Mouse (Mus musculus) layer of hippocampus, postnatal 36 days (tissue): ENCODE data around the gene Spocd1. TPM values are rescaled to one million over a fixed set of nuclear protein-coding genes. Genes with fewer than 3 reads are reported as not detected.
A peak's percentile ranks its signal among the peaks of the same experiment; 100 is the strongest.

Experiments
- DNase-seq, 2 experiments: peaks; one replicate each; pipeline ENCODE4 v3.0.0; 2022
- total RNA-seq, 2 experiments: library from RNA; stranded (reverse); gene quantifications; 2 replicates each; pipeline ENCODE4 v1.2.3; 2021

Gene Spocd1
- total RNA-seq, 2 experiments from 2014 or later: 0.51 to 0.55 TPM

DNA sequence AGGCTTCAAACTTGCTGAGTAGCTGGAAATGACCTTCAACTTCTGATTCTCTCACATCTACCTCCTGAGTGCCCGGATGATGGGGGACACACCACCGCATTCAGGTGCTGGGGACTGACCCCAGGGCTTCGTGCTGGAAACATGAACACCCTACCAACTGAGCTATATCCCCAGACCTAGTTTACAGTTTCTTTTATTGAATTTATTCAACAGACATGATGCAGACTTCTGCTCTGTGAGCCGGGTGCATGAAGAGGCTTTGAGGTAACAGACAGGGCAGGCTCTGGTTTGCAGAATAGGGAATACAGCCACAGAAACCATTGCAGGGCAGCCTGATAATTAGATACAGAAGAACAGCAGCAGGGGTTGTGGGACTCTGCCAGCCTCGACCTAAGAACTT lies 10.6 kb upstream of the Spocd1 start:
- no peak for DNase-seq

- DNase-seq: no peak
These were observed 10.1 kb upstream of the Spocd1 start for GRCm38 (mm10) chr4:129918901-129919300.

DNA sequence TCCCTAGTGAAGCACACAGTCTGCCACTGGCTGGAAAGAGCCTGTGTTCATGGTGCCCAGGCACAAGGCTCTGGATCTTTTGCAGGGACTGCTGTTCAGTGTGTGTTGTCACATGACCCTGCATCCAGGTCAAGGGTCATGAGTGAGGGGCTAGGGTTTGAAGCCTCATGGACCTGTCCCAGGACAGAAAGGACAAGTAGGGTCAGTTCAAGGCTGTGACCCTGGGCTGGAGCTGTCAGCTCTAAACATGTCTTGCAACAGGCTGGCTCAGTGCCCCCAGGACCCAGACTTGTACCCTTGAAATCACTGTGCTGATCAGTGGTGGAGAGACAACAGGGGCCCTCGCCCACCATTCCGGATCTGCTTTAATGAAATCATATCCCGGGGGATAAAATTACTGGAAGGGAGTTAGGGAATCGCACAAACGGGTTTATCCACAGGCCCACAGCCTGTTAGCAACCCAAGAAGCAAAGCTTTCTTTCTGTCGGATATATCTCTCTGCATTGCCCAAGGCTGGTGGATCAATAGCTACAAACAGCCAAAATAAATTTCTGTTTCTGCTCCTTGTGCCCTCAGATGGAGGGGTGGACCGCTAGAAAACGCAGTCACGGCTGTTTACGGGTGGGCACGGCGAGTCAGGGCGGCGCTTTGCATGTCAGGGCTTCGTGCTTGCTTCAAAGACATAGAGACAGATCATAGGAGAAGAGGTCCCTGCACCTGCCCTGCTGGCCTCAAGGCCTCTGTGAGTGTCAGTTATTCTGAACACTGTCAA lies 8.3 kb upstream of the Spocd1 start:
- no peak for DNase-seq

DNA sequence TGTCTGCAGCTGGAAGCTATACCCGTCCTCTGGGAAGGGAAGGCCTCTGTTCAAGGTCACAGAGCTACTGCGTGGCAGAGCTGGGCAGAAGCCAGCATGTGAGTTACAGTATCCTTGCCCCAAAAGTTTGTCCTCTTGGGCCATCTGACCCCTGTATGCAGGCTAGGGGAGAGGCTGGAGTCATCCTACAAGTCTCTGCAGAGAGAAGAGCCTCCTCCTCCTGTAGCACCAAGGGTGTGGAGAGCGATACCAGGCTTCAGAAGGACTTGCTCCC lies 7.8 kb upstream of the Spocd1 start:
- DNase-seq: no peak

DNA sequence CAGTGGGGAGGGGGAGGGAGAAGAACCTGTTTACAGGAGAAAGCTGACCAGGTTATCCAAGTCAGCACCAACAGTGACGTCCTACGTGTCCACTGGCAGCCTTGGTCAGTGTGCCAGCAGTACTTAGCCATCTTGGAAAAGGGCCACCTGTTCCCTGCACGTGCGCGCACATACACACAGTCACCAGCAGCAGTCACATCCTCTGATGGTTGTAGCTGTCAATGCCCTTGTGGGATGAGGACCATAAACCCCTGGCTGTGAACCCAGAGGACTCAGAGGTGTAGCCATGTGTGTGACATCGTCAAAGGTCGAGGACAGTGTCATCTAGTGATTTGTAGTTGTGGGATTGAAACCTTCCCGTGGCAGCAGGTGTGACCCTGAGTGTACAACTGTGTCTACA lies 4.9 kb upstream of the Spocd1 start:
- no peak for DNase-seq

- DNase-seq: no peak
These were observed 4.4 kb upstream of the Spocd1 start for GRCm38 (mm10) chr4:129924694-129925093.

GRCm38 (mm10) chr4:129926544-129926943 lies 2.5 kb upstream of the Spocd1 start:
- no peak for DNase-seq

DNA sequence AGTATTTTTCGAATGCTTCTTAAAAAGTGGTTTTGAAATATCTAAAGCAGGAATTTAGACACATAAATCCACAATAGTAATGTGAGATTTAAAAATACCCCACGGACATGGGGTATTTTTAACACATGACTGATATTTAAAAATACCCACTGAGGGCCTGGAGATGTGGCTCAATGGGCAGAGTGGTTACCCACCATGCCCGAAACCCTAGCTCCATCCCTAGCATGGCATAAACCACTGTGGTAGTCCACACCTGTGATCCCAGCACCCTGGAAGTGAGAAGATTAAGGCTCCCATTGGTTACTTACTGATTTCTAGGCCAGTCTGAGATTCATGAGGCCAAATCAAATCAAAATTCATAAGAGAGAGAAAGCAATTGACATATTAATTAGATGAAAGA lies 2.0 kb upstream of the Spocd1 start:
- DNase-seq: no peak

GRCm38 (mm10) chr4:129928124-129928751 lies 811 bp upstream of the Spocd1 start:
- peak; percentile 83 to 85 for DNase-seq

DNA sequence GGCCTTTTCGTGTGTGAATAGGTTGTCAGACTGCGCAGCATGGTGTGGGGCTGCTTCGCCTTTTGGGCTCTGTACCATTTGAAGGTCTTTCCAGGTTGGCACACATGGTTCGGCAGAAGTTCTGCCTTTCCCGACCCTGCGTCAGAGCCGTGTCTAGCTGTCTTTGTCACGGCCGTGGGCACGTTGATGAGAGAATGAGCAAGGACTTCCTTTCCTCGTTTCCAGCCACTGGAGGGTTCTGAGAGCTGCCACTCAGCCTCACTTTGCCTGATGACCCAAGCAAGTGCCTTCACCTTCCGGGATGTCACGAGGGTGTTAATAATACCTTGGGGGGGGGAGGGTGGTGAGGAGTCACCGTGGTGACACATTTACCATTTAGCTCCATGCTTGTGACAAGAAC lies 4.6 kb downstream of the Spocd1 start:
- peak in 1 of 2 experiments; percentile 19 for DNase-seq

DNA sequence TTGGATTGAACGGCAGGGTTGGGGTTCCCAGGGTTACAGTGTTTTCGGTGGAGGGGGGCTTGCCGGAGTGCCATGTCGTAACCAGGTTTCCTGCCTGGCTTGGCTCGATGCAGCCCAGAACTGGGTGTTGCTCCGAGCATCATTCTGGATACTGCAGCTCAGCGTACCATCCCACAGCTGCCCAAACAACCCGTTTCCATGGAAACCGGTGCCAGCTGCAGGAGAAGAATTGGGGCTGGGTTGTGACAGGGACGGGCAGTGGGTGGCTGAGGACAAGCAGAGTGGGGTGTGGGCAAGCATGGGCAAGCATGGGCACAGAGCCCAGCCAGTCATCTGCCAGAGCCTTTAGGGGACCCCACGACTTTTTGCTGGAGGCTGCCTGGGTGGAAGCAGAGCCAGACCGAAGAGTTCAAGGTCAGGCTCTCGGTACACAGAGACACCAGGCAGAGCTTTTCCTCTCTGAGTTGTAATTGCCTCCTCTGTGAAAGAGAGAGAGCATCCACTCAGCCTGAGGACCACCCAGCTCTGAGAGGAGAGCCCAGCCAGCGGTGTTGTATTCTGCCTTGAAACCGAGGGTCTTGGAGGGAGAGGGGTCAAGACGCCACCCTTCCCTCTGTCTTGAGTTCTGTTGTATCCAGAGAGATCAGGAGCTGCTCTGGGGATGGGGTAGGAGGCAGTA lies 5.3 kb downstream of the Spocd1 start:
- peak; percentile 68 to 76 for DNase-seq

- no peak for DNase-seq
These were observed 22.3 kb downstream of the Spocd1 start for GRCm38 (mm10) chr4:129951359-129951821.

DNA sequence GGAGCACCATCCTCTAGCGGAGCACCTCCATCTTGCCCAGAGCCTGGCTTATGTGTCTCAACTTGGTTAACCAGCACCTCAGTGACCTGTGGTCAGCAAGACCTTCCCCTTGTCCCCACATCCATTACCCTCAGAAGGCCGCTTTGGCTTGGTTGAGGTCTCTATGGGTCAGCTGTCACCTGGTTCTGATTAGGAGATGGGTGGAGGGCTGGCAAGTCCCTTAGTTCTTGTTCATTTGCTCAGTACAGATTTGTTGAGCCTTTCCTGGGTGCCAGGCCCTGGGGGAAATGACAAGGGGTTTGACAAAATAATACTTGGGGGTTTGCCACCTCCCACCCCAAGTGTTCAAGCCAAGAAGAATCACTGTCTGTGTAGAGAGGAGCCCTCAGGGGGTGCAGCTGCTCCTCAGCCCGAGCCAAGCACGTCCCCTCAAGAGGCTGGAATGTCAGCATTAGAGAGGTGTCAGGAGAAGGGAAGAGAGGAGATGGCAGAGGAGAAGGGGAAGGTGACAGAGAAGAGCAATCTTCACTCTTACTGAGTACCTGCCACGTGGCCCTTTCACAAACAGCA lies 23.3 kb downstream of the Spocd1 start:
- DNase-seq: no peak

DNA sequence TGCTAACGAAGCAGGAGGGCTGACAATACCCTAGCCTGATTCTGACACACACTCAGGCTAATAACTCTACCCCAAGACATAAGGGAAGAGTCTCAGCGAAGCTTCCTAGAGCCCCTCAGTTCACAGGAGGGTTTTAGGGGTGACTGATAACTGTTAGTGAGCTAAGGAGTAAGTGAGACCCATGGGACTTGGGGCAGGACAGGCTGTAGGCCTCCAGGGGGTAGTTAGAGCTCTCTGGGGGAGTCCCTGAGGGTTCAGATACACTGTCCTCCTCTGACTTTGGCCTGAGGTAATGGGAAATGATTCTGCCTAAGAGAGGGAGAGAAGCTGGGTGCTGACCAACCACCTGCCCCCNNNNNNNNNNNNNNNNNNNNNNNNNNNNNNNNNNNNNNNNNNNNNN lies 25.5 kb downstream of the Spocd1 start:
- DNase-seq: no peak

DNA sequence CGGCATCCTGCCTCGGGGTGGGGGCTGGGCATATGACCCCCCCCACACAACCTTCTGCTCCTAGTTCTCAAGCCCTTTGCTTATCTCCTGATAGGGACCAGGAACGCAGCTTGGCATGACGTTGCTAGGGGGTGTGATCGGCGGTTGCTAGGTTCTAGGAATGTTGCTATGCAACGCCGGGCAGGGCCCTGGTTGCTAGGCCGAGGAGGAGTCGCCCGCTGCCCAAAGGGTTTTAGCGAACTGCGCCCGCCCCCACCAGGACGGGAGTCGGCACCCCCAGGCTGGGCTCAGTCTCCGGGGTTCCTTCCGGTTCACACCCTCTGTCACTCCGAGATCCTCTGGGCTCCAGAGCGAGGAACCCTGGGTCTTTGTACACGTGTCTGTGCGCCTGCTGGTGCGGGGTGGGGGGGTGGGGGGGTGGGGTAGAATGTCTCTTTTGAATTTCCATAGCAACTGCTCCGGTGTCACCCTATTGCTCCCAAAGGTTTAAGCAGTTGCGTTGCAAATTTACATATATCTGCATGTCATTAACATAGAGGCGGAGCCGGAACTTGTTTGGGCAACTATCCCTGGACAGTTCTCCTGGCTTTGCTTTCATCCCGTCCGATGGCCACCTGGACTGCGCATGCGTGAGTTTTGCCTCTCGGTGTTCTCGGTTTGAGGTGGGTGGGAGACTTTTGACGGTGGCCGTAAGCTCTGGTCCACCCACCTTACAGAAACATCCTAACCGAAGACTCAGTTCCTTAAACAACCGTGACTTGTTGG lies 31.3 kb downstream of the Spocd1 start:
- DNase-seq: peak; percentile 83 to 89

- DNase-seq: no peak
These were observed 36.2 kb downstream of the Spocd1 start for GRCm38 (mm10) chr4:129965294-129965693.

DNA sequence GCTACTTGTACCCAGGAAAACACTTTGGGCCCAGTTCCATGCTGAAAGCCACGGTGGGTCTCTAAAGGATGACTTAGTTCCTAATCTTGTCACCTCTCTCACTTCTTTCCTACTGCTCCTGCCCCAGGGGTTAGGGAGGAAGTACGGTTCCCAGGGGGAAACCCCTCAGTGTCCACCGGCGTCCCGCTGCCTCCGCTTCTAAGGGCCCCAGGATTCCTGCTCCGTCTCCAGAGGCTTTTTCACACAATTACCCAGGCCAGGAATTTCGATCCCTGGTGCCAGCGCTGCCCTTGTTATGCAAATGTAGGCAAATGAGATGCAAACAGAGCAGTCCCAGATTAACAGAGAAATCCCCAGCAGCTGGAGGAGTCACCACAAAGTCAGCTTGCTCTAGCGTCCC lies 37.2 kb downstream of the Spocd1 start:
- DNase-seq: no peak

- DNase-seq: peak; percentile 63 to 74
These were observed 38.3 kb downstream of the Spocd1 start for GRCm38 (mm10) chr4:129967024-129968014.

- no peak for DNase-seq
These were observed 41.1 kb downstream of the Spocd1 start for GRCm38 (mm10) chr4:129970168-129970567.

GRCm38 (mm10) chr4:129970861-129971260 lies 41.8 kb downstream of the Spocd1 start:
- no peak for DNase-seq

DNA sequence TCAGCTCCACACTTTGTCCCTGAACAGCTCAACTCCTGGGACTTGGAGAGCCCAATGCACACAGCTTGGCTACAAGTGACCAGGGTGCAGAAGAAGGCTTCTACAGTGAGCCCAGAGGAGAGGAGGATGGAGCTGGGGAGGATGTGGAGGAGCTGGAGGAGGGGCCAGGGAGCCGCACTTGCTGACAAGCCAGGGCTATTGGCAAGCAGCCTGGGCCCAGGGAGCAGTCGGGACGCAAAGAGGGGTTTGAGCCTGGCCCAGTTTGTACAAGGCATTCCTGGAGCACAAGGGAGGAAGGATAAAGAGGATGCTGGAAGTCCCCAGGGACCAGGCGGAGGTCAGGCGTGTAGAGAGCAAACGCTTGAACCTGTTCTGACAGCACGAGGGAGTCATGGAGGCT lies 42.9 kb downstream of the Spocd1 start:
- no peak for DNase-seq
